Comparison of ENCODE assay signal across 10 mouse cellular contexts in genomic region chr2:25272515-25272914, GRCm38 (mm10). TPM values are rescaled to one million over a fixed set of nuclear protein-coding genes. Genes with fewer than 3 reads are reported as not detected.
A peak's percentile ranks its signal among the peaks of the same experiment; 100 is the strongest.
DNase-seq lines count a peak whose midpoint lies in the region; ATAC-seq and TF ChIP-seq lines count a peak whose summit lies in the region.
"Had no signal": no experiment of that assay in that cellular context is flagged by ENCODE, and none has a peak within 500 bp of the region (broad histone marks: within the 10 kb centered on the region; RNA-seq: fewer than 3 reads in every experiment).

No protein-coding gene starts in this region.

- no peak for DNase-seq in heart, postnatal 0 days (ENCODE audit: low spot score)
- DNase-seq in heart, postnatal 14 days = no peak
- no peak for DNase-seq in hindbrain, embryonic 11.5 days (ENCODE audit: low spot score)
- no peak for DNase-seq in midbrain, embryonic 11.5 days (ENCODE audit: low spot score, missing footprints)
- no peak for DNase-seq in retina, embryonic 14.5 days (ENCODE audit: low spot score)
- no peak for DNase-seq in urinary bladder, adult 2 months (ENCODE audit: low spot score)
- DNase-seq in testis, postnatal 14 days (ENCODE audit: low spot score) = no peak

- H3K9ac ChIP-seq in heart, postnatal 0 days (replicated peaks; ENCODE audit: low read depth, low read length) = peak overlapping the region; percentile 67
- peak overlapping the region; percentile 93 for H3K9ac ChIP-seq in hindbrain, embryonic 11.5 days (ENCODE audit: low read depth, low read length)
- peak overlapping the region; percentile 91 for H3K9ac ChIP-seq in midbrain, embryonic 11.5 days (ENCODE audit: low read length)

- H3K36me3 ChIP-seq in heart, postnatal 0 days (replicated peaks; ENCODE audit: control insufficient read depth, insufficient read depth, low read length) = peaks cover 56% of the 10 kb centered on the region
- H3K36me3 ChIP-seq in hindbrain, embryonic 11.5 days (ENCODE audit: control insufficient read depth, insufficient read depth, low read length) = peaks cover under 1% of the 10 kb centered on the region; the same call in 1 of the 2 replicates
- peaks cover 14% of the 10 kb centered on the region for H3K36me3 ChIP-seq in midbrain, embryonic 11.5 days (ENCODE audit: control insufficient read depth, insufficient read depth, low read length)

- no peak for TF ChIP-seq EP300 in heart, postnatal 0 days (IDR thresholded peaks at IDR 0.05; ENCODE audit: low read depth)

- H3K27me3 ChIP-seq in heart, postnatal 0 days (ENCODE audit: control insufficient read depth, insufficient read depth, low read length) = no peaks in the 10 kb centered on the region
- H3K27me3 ChIP-seq in hindbrain, embryonic 11.5 days (ENCODE audit: control insufficient read depth, insufficient read depth, low read length) = no peaks in the 10 kb centered on the region
- no peaks in the 10 kb centered on the region for H3K27me3 ChIP-seq in midbrain, embryonic 11.5 days (ENCODE audit: control insufficient read depth, insufficient read depth, low read length)
- H3K27me3 ChIP-seq: Patski had no signal

- H3K4me2 ChIP-seq in heart, postnatal 0 days (ENCODE audit: low read depth, low read length) = peak overlapping the region; percentile 85
- H3K4me2 ChIP-seq in hindbrain, embryonic 11.5 days (replicated peaks; ENCODE audit: low read depth, low read length) = peak overlapping the region; percentile 94
- H3K4me2 ChIP-seq in midbrain, embryonic 11.5 days = peak overlapping the region; percentile 70

- ATAC-seq in heart, postnatal 0 days (ENCODE audit: insufficient read depth, low read depth) = peak; percentile 9; the same call in 1 of the 2 replicates
- peak; percentile 71; the same call in 1 of the 2 replicates for ATAC-seq in hindbrain, embryonic 11.5 days (ENCODE audit: low FRiP score)
- peak; percentile 71 for ATAC-seq in midbrain, embryonic 11.5 days (ENCODE audit: low FRiP score)

- no peak for TF ChIP-seq POLR2A in bone marrow, adult 2 months (IDR thresholded peaks at IDR 0.05; ENCODE audit: borderline replicate concordance, control insufficient read depth, low read depth, low read length)

- WGBS in heart, postnatal 0 days = 0% methylated on average over 28 of the region's 29 CpGs
- under 1% methylated on average over 29 of the region's 29 CpGs for WGBS in bone marrow, adult 2 months
- WGBS in hindbrain, embryonic 11.5 days = under 1% methylated on average over 29 of the region's 29 CpGs
- under 1% methylated on average over 26 of the region's 29 CpGs for WGBS in midbrain, embryonic 11.5 days

- peak overlapping the region; percentile 80 for H3K4me3 ChIP-seq in heart, postnatal 0 days (ENCODE audit: low read depth, low read length)
- H3K4me3 ChIP-seq in bone marrow, adult 2 months (replicated peaks; ENCODE audit: control insufficient read depth, low read depth, low read length) = peak overlapping the region; percentile 93
- H3K4me3 ChIP-seq in hindbrain, embryonic 11.5 days (ENCODE audit: low read depth, low read length) = peak overlapping the region; percentile 92
- H3K4me3 ChIP-seq in midbrain, embryonic 11.5 days (ENCODE audit: low read depth, low read length) = peak overlapping the region; percentile 83

- peak overlapping the region; percentile 87 for H3K27ac ChIP-seq in heart, postnatal 0 days (ENCODE audit: low read depth)
- H3K27ac ChIP-seq in bone marrow, adult 2 months (ENCODE audit: control insufficient read depth, insufficient read depth, low read depth, low read length, poor library complexity) = peak overlapping the region; percentile 14
- no peak overlapping the region for H3K27ac ChIP-seq in hindbrain, embryonic 11.5 days (ENCODE audit: low read depth, low read length)
- no peak overlapping the region for H3K27ac ChIP-seq in midbrain, embryonic 11.5 days (ENCODE audit: low read depth, low read length)

- intact Hi-C loops in heart, postnatal 14 days (cut with DNase I) = no loop called here

- H3K9me3 ChIP-seq in heart, postnatal 0 days (replicated peaks; ENCODE audit: control insufficient read depth, low read length) = no peaks in the 10 kb centered on the region
- no peaks in the 10 kb centered on the region for H3K9me3 ChIP-seq in hindbrain, embryonic 11.5 days (ENCODE audit: control insufficient read depth, low read length)
- H3K9me3 ChIP-seq in midbrain, embryonic 11.5 days (ENCODE audit: control insufficient read depth, low read length) = no peaks in the 10 kb centered on the region

- TF ChIP-seq CTCF in heart, postnatal 0 days (IDR thresholded peaks at IDR 0.05; ENCODE audit: low read depth) = no peak
- TF ChIP-seq CTCF in bone marrow, adult 2 months (IDR thresholded peaks at IDR 0.05; ENCODE audit: control insufficient read depth, insufficient read depth, low read length) = no peak

- peaks cover 17% of the 10 kb centered on the region for H3K4me1 ChIP-seq in heart, postnatal 0 days (ENCODE audit: control insufficient read depth, insufficient read depth)
- peaks cover 5% of the 10 kb centered on the region for H3K4me1 ChIP-seq in bone marrow, adult 2 months (ENCODE audit: control insufficient read depth, insufficient read depth, low read length)
- H3K4me1 ChIP-seq in hindbrain, embryonic 11.5 days (replicated peaks; ENCODE audit: control insufficient read depth, insufficient read depth, low read length) = peaks cover 16% of the 10 kb centered on the region
- H3K4me1 ChIP-seq in midbrain, embryonic 11.5 days (ENCODE audit: control insufficient read depth, insufficient read depth, low read length) = peaks cover 20% of the 10 kb centered on the region

RNA-seq across cellular contexts. Expression of gene Anapc2, which starts 0.2 kb away (rescaled TPM):
- 31.4 and 48.6 TPM in 2 replicates for total RNA-seq in heart, postnatal 0 days (2014; rRNA removed; ENCODE audit: low replicate concordance)
- 41.0 and 46.5 TPM in 2 replicates for polyA plus RNA-seq in heart, postnatal 0 days (2015; fragmentation: Nextera tagmentation; extraction: Ambion mirVana)
- 10 to 100 TPM; 44.0 to 44.1 TPM for total RNA-seq in heart, postnatal 14 days (2021)
- polyA plus RNA-seq in bone marrow, adult 2 months (2011; ENCODE audit: insufficient read depth, insufficient read length, low replicate concordance, missing spikeins) = 20.1 and 34.3 TPM in 2 replicates
- 107 and 110 TPM in 2 replicates for polyA plus RNA-seq in hindbrain, embryonic 11.5 days (2014; fragmentation: Nextera tagmentation; extraction: Ambion mirVana)
- 105 and 117 TPM in 2 replicates for polyA plus RNA-seq in midbrain, embryonic 11.5 days (2014; fragmentation: Nextera tagmentation; extraction: Ambion mirVana)
- 84.5 and 88.3 TPM in 2 replicates for polyA plus RNA-seq in urinary bladder, adult 2 months (2012; rRNA removed)

RNA-seq across cellular contexts. Expression of gene Ssna1, which starts 0.3 kb away (rescaled TPM):
- 58.9 and 110 TPM in 2 replicates for total RNA-seq in heart, postnatal 0 days (2014; rRNA removed; ENCODE audit: low replicate concordance)
- 111 and 117 TPM in 2 replicates for polyA plus RNA-seq in heart, postnatal 0 days (2015; fragmentation: Nextera tagmentation; extraction: Ambion mirVana)
- total RNA-seq in heart, postnatal 14 days (2021) = 10 to 100 TPM; 38.3 to 46.9 TPM
- 48.8 and 65.8 TPM in 2 replicates for polyA plus RNA-seq in bone marrow, adult 2 months (2011; ENCODE audit: insufficient read depth, insufficient read length, low replicate concordance, missing spikeins)
- 244 and 248 TPM in 2 replicates for polyA plus RNA-seq in hindbrain, embryonic 11.5 days (2014; fragmentation: Nextera tagmentation; extraction: Ambion mirVana)
- polyA plus RNA-seq in midbrain, embryonic 11.5 days (2014; fragmentation: Nextera tagmentation; extraction: Ambion mirVana) = 240 and 247 TPM in 2 replicates
- polyA plus RNA-seq in urinary bladder, adult 2 months (2012; rRNA removed) = 58.8 and 84.8 TPM in 2 replicates

RNA-seq across cellular contexts. Expression of gene Tprn, which starts 10.1 kb away (rescaled TPM):
- total RNA-seq in heart, postnatal 0 days (2014; rRNA removed; ENCODE audit: low replicate concordance) = 5.2 and 5.4 TPM in 2 replicates
- 3.6 and 3.7 TPM in 2 replicates for polyA plus RNA-seq in heart, postnatal 0 days (2015; fragmentation: Nextera tagmentation; extraction: Ambion mirVana)
- total RNA-seq in heart, postnatal 14 days (2021) = 1 to 10 TPM; 5.7 to 7.6 TPM
- polyA plus RNA-seq in bone marrow, adult 2 months (2011; ENCODE audit: insufficient read depth, insufficient read length, low replicate concordance, missing spikeins) = 1.4 and 17.5 TPM in 2 replicates
- polyA plus RNA-seq in hindbrain, embryonic 11.5 days (2014; fragmentation: Nextera tagmentation; extraction: Ambion mirVana) = 4.0 and 4.5 TPM in 2 replicates
- 2.4 and 4.5 TPM in 2 replicates for polyA plus RNA-seq in midbrain, embryonic 11.5 days (2014; fragmentation: Nextera tagmentation; extraction: Ambion mirVana)
- 8.0 and 13.6 TPM in 2 replicates for polyA plus RNA-seq in urinary bladder, adult 2 months (2012; rRNA removed)

RNA-seq across cellular contexts. Expression of gene Tmem210, which starts 15.4 kb away (rescaled TPM):
- not detected in 2 replicates for total RNA-seq in heart, postnatal 0 days (2014; rRNA removed; ENCODE audit: low replicate concordance)
- not detected in 2 replicates for polyA plus RNA-seq in heart, postnatal 0 days (2015; fragmentation: Nextera tagmentation; extraction: Ambion mirVana)
- total RNA-seq in heart, postnatal 14 days (2021) = not detected
- not detected in 2 replicates for polyA plus RNA-seq in bone marrow, adult 2 months (2011; ENCODE audit: insufficient read depth, insufficient read length, low replicate concordance, missing spikeins)
- not detected in 2 replicates for polyA plus RNA-seq in hindbrain, embryonic 11.5 days (2014; fragmentation: Nextera tagmentation; extraction: Ambion mirVana)
- polyA plus RNA-seq in midbrain, embryonic 11.5 days (2014; fragmentation: Nextera tagmentation; extraction: Ambion mirVana) = not detected in 2 replicates
- polyA plus RNA-seq in urinary bladder, adult 2 months (2012; rRNA removed) = not detected in 2 replicates
- total RNA-seq: gastrocnemius, adult 8-10 months had no signal
- polyA plus RNA-seq: Patski had no signal

RNA-seq across cellular contexts. Expression of gene Lrrc26, which starts 17.2 kb away (rescaled TPM):
- total RNA-seq in heart, postnatal 0 days (2014; rRNA removed; ENCODE audit: low replicate concordance) = not detected in 2 replicates
- 1.2 TPM in 1 of 2 replicates, not detected in the other for polyA plus RNA-seq in heart, postnatal 0 days (2015; fragmentation: Nextera tagmentation; extraction: Ambion mirVana)
- total RNA-seq in heart, postnatal 14 days (2021) = under 1 TPM in 1 of 2 experiments, not detected in 1; 0.55 TPM
- polyA plus RNA-seq in bone marrow, adult 2 months (2011; ENCODE audit: insufficient read depth, insufficient read length, low replicate concordance, missing spikeins) = not detected in 2 replicates
- not detected in 2 replicates for polyA plus RNA-seq in hindbrain, embryonic 11.5 days (2014; fragmentation: Nextera tagmentation; extraction: Ambion mirVana)
- polyA plus RNA-seq in midbrain, embryonic 11.5 days (2014; fragmentation: Nextera tagmentation; extraction: Ambion mirVana) = not detected in 2 replicates
- polyA plus RNA-seq in urinary bladder, adult 2 months (2012; rRNA removed) = 7.0 and 8.2 TPM in 2 replicates
- total RNA-seq: gastrocnemius, adult 8-10 months had no signal
- polyA plus RNA-seq: Patski had no signal

Comparison
In these comparisons a context has a peak if more than half of its experiments do, and no peak if none do; other contexts are left out.
1. ATAC-seq: peak in every context shown above with its lines; median percentile 71 in hindbrain, embryonic 11.5 days; 71 in midbrain, embryonic 11.5 days; 9 in heart, postnatal 0 days.
2. H3K27ac ChIP-seq: peak in heart, postnatal 0 days (single experiment) and bone marrow, adult 2 months (single experiment); none in hindbrain, embryonic 11.5 days (single experiment) and midbrain, embryonic 11.5 days (single experiment).
3. Peak in every context shown above with its lines, with median percentiles within 50 percentile points of each other: H3K4me2 ChIP-seq, H3K4me3 ChIP-seq and H3K9ac ChIP-seq.